Mouse (Mus musculus) heart, postnatal 0 days (tissue): ENCODE data around the gene Hrh2. TPM values are rescaled to one million over a fixed set of nuclear protein-coding genes. Genes with fewer than 3 reads are reported as not detected.

ENCODE experiments used
- ATAC-seq: fragments of 200-750 bp; cut with Nextera tagmentation; 2 replicates; pipeline ENCODE4 v1.8.0; 2017; ENCODE audit warnings: low read depth, moderate number of reproducible peaks, moderate library complexity; ENCODE audit not compliant: insufficient read depth
- DNase-seq: peaks from one replicate; pipeline ENCODE4 v3.0.0-alpha.2; 2016; ENCODE audit warnings: low spot score
- H3K27ac ChIP-seq: fragments of 300-500 bp; sonication (generic); 2 replicates; pipeline ENCODE4 v1.5.1; 2014; ENCODE audit warnings: low read depth, mild to moderate bottlenecking
- H3K27me3 ChIP-seq: fragments of 300-500 bp; sonication (generic); 2 replicates; pipeline ENCODE4 v1.6.1; 2014; ENCODE audit warnings: low read length, mixed read lengths; ENCODE audit not compliant: control insufficient read depth, insufficient read depth
- H3K36me3 ChIP-seq: fragments of 300-500 bp; sonication (generic); replicated peaks from 2 replicates; pipeline ENCODE4 v1.6.1; 2014; ENCODE audit warnings: low read length, mixed read lengths; ENCODE audit not compliant: control insufficient read depth, insufficient read depth
- H3K4me1 ChIP-seq: fragments of 300-500 bp; sonication (generic); 2 replicates; pipeline ENCODE4 v1.6.1; 2014; ENCODE audit warnings: antibody characterized with exemption; ENCODE audit not compliant: control insufficient read depth, insufficient read depth
- H3K4me2 ChIP-seq: fragments of 300-500 bp; sonication (generic); 2 replicates; pipeline ENCODE4 v1.6.1; 2014; ENCODE audit warnings: low read depth, mild to moderate bottlenecking, low read length, moderate library complexity
- H3K4me3 ChIP-seq: fragments of 300-500 bp; sonication (generic); 2 replicates; pipeline ENCODE4 v1.5.1; 2014; ENCODE audit warnings: low read depth, low read length
- H3K9ac ChIP-seq: fragments of 300-500 bp; sonication (generic); replicated peaks from 2 replicates; pipeline ENCODE4 v1.6.1; 2014; ENCODE audit warnings: low read depth, low read length, mixed read lengths
- H3K9me3 ChIP-seq: fragments of 300-500 bp; sonication (generic); replicated peaks from 2 replicates; pipeline ENCODE4 v1.6.1; 2016; ENCODE audit warnings: low read length; ENCODE audit not compliant: control insufficient read depth
- CTCF ChIP-seq: IDR thresholded peaks from 2 replicates; pipeline ENCODE4 v1.5.1; 2016; ENCODE audit warnings: antibody characterized with exemption, control low read depth, low read depth
- EP300 ChIP-seq: IDR thresholded peaks from 2 replicates; pipeline ENCODE4 v1.6.1; 2016; ENCODE audit warnings: antibody characterized with exemption, low read depth
- WGBS: fragments of 180-500 bp; shearing (Covaris S2); extraction: QIAGEN DNeasy Blood & Tissue Kit; methylation state at CpG from one replicate; pipeline ENCODE4 v1.1.7; 2014; 5-methylcytosine and 5-hydroxymethylcytosine counted together
- polyA plus RNA-seq: library from polyadenylated mRNA; unstranded; fragments of >200 nt; fragmentation: Nextera tagmentation; extraction: Ambion mirVana; gene quantifications from 2 replicates; pipeline ENCODE4 v1.2.1, GENCODE M21; 2015
- total RNA-seq: library from RNA; depleted of rRNA; stranded (reverse); fragments of >200 nt; gene quantifications from 2 replicates; pipeline ENCODE4 v1.2.3, GENCODE M21; 2014; ENCODE audit warnings: low replicate concordance

The Hrh2 gene
- total and polyA plus RNA-seq, 2 experiments from 2014 or later, result 0.07 TPM; not detected in 1

GRCm38 (mm10) chr13:54247545-54247944 is 55.6 kb downstream of the Hrh2 start:
- 0 out of 2 replicates have a peak, but pooled peaks cover 2% of the 10 kb centered on the region for H3K4me1 ChIP-seq
- DNase-seq (peak; percentile 46), ATAC-seq (peak; percentile 49)
- H3K36me3 ChIP-seq, result no peaks in the 10 kb centered on the region
- H3K27ac ChIP-seq, result no peak overlapping the region
- 0 out of 2 replicates have a peak, but pooled peaks cover 6% of the 10 kb centered on the region for H3K27me3 ChIP-seq
- H3K4me2 ChIP-seq, result no peak overlapping the region
- 14% methylated on average over 4 of the region's 4 CpGs for WGBS
- H3K9ac ChIP-seq, result no peak overlapping the region
- TF ChIP-seq CTCF, result peak; percentile 94
- no peak for TF ChIP-seq EP300
- no peak overlapping the region for H3K4me3 ChIP-seq
- H3K9me3 ChIP-seq, result no peaks in the 10 kb centered on the region

- no peak for TF ChIP-seq CTCF
- no peak for TF ChIP-seq EP300
- H3K9ac ChIP-seq, result no peak overlapping the region
- peaks cover 8% of the 10 kb centered on the region; the same call in 1 of the 2 replicates for H3K27me3 ChIP-seq
- H3K4me2 ChIP-seq, result no peak overlapping the region
- no peak overlapping the region for H3K4me3 ChIP-seq
- DNase-seq, result no peak
- no peaks in the 10 kb centered on the region for H3K9me3 ChIP-seq
- H3K36me3 ChIP-seq, result no peaks in the 10 kb centered on the region
- 0 out of 2 replicates have a peak, but pooled peaks cover 2% of the 10 kb centered on the region for H3K4me1 ChIP-seq
- no peak overlapping the region for H3K27ac ChIP-seq
- WGBS, result 47% methylated on average over 13 of the region's 13 CpGs
- ATAC-seq, result no peak
These were observed 56.6 kb downstream of the Hrh2 start for GRCm38 (mm10) chr13:54248436-54248995.

GRCm38 (mm10) chr13:54249007-54249406 is 57.1 kb downstream of the Hrh2 start:
- peak; percentile 59; the same call in 1 of the 2 replicates for ATAC-seq
- H3K9me3 ChIP-seq, result no peaks in the 10 kb centered on the region
- H3K27ac ChIP-seq, result no peak overlapping the region
- 25% methylated on average over 4 of the region's 4 CpGs for WGBS
- H3K27me3 ChIP-seq, result peaks cover 10% of the 10 kb centered on the region; the same call in 1 of the 2 replicates
- H3K36me3 ChIP-seq, result no peaks in the 10 kb centered on the region
- peak; percentile 53 for DNase-seq
- H3K4me2 ChIP-seq, result no peak overlapping the region
- no peak overlapping the region for H3K9ac ChIP-seq
- H3K4me1 ChIP-seq, result 0 out of 2 replicates have a peak, but pooled peaks cover 2% of the 10 kb centered on the region
- H3K4me3 ChIP-seq, result no peak overlapping the region
- TF ChIP-seq CTCF, result no peak
- no peak for TF ChIP-seq EP300

GRCm38 (mm10) chr13:54250346-54250745 is 58.4 kb downstream of the Hrh2 start:
- no peak for TF ChIP-seq EP300
- TF ChIP-seq CTCF, result no peak
- H3K4me3 ChIP-seq, result no peak overlapping the region
- H3K27ac ChIP-seq, result no peak overlapping the region
- H3K4me2 ChIP-seq, result no peak overlapping the region
- WGBS, result 45% methylated on average over 8 of the region's 8 CpGs
- DNase-seq (no peak), ATAC-seq (no peak)
- 0 out of 2 replicates have a peak, but pooled peaks cover 2% of the 10 kb centered on the region for H3K4me1 ChIP-seq
- H3K36me3 ChIP-seq, result no peaks in the 10 kb centered on the region
- no peaks in the 10 kb centered on the region for H3K9me3 ChIP-seq
- peaks cover 11% of the 10 kb centered on the region; the same call in 1 of the 2 replicates for H3K27me3 ChIP-seq
- H3K9ac ChIP-seq, result no peak overlapping the region

GRCm38 (mm10) chr13:54251541-54252225 is 59.8 kb downstream of the Hrh2 start:
- no peak overlapping the region for H3K4me3 ChIP-seq
- H3K9ac ChIP-seq, result no peak overlapping the region
- 75% methylated on average over 11 of the region's 11 CpGs for WGBS
- no peak for ATAC-seq
- H3K36me3 ChIP-seq, result no peaks in the 10 kb centered on the region
- H3K27me3 ChIP-seq, result peaks cover 7% of the 10 kb centered on the region; the same call in 1 of the 2 replicates
- H3K4me2 ChIP-seq, result no peak overlapping the region
- H3K9me3 ChIP-seq, result no peaks in the 10 kb centered on the region
- 0 out of 2 replicates have a peak, but pooled peaks cover 2% of the 10 kb centered on the region for H3K4me1 ChIP-seq
- TF ChIP-seq EP300, result no peak
- DNase-seq, result no peak
- H3K27ac ChIP-seq, result no peak overlapping the region
